Mouse (Mus musculus) CD8-positive naive resting alpha-beta T cell, adult 57 days (primary cell): ENCODE data around the gene Dio2. TPM values are rescaled to one million over a fixed set of nuclear protein-coding genes. Genes with fewer than 3 reads are reported as not detected.

Experiments used
- total RNA-seq: library from RNA; stranded (reverse); gene quantifications from one replicate; pipeline ENCODE4 v1.2.4, GENCODE M21; 2023

Dio2 gene
- not detected for total RNA-seq

DNA sequence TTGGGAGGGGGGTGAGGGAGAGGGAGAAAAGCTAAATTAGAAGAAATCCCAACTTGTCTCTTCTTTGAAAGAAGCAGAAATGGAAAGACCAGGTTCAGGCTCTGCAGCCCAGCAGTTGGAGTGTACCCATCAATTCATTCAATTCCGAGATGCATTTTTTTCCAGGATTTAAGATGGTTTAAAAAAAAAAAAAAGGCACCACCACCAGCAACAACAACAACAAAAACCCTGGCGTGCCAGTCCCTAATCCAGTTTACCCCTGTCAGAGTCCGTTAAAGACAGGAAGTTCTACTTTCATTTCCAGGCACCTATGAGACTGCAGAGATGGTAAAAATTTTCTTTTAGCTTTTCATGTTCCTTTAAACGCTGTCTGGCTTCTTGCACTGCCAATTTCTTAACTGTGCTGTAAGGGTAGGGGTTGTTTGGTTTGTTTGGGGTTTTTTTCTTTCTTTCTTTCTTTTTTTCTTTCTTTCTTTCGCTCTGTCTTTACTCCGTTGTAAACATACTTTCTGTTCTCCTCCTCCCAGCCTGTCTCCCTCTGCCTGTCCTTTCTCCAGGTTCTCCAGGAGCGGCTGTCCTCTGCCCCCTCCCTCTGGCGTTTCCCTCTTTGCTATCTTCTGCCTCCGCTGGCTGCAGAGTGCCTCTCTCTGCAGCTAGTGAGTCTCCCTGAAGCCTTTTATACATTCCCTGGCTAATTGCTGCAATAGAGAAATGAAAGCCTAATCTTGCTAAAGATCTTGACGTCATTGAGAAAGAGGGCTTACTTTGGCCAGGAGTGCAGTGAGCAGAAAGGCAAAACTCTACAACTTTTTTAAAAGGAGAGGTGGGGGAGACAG lies at the start of gene Dio2:
Dio2 (minus strand) TSS at position 51 of the 836 bp plus-strand sequence.

